Mouse (Mus musculus) kidney, embryonic 14.5 days (tissue): ENCODE measurements around the gene Eif2b5. TPM values are rescaled to one million over a fixed set of nuclear protein-coding genes. Genes with fewer than 3 reads are reported as not detected.

Experiments
- ATAC-seq: fragments of 200-750 bp; cut with Nextera tagmentation; 2 replicates; pipeline ENCODE4 v1.8.0; 2017; ENCODE audit warnings: moderate number of reproducible peaks, mild to moderate bottlenecking, moderate TSS enrichment, moderate library complexity; ENCODE audit not compliant: low FRiP score, low TSS enrichment
- H3K27ac ChIP-seq: fragments of 300-500 bp; sonication (generic); 2 replicates; pipeline ENCODE4 v1.5.1; 2014; ENCODE audit warnings: low read depth, mild to moderate bottlenecking, low read length, moderate library complexity, mixed read lengths
- H3K27me3 ChIP-seq: fragments of 300-500 bp; sonication (generic); 2 replicates; pipeline ENCODE4 v1.6.1; 2014; ENCODE audit warnings: mild to moderate bottlenecking, low read length; ENCODE audit not compliant: control insufficient read depth, insufficient read depth
- H3K36me3 ChIP-seq: fragments of 300-500 bp; sonication (generic); 2 replicates; pipeline ENCODE4 v1.6.1; 2014; ENCODE audit warnings: low read length, mixed read lengths; ENCODE audit not compliant: control insufficient read depth, insufficient read depth
- H3K4me1 ChIP-seq: fragments of 300-500 bp; sonication (generic); 2 replicates; pipeline ENCODE4 v1.6.1; 2014; ENCODE audit warnings: low read length, mixed read lengths; ENCODE audit not compliant: control insufficient read depth, insufficient read depth
- H3K4me2 ChIP-seq: fragments of 300-500 bp; sonication (generic); replicated peaks from 2 replicates; pipeline ENCODE4 v1.6.1; 2014; ENCODE audit warnings: low read depth, mild to moderate bottlenecking, low read length
- H3K4me3 ChIP-seq: fragments of 300-500 bp; sonication (generic); 2 replicates; pipeline ENCODE4 v1.5.1; 2014; ENCODE audit warnings: mild to moderate bottlenecking, low read length
- H3K9ac ChIP-seq: fragments of 300-500 bp; sonication (generic); 2 replicates; pipeline ENCODE4 v1.6.1; 2014; ENCODE audit warnings: low read depth, mild to moderate bottlenecking, low read length, moderate library complexity
- H3K9me3 ChIP-seq: fragments of 300-500 bp; sonication (generic); 2 replicates; pipeline ENCODE4 v1.6.1; 2016; ENCODE audit warnings: low read length; ENCODE audit not compliant: control insufficient read depth
- WGBS: fragments of 180-500 bp; shearing (Covaris S2); extraction: QIAGEN DNeasy Blood & Tissue Kit; methylation state at CpG from one replicate; pipeline ENCODE4 v1.1.7; 2014; 5-methylcytosine and 5-hydroxymethylcytosine counted together
- polyA plus RNA-seq: library from polyadenylated mRNA; unstranded; fragments of >200 nt; fragmentation: Nextera tagmentation; extraction: Ambion mirVana; gene quantifications from 2 replicates; pipeline ENCODE4 v1.2.1, GENCODE M21; 2014

The Eif2b5 gene
- polyA plus RNA-seq, 1 experiment from 2014 or later = 115 TPM

- WGBS = 15% methylated on average over 25 of the region's 25 CpGs
- Histone ChIP-seq H3K9ac (peak overlapping the region; percentile 42; the same call in 1 of the 2 replicates), H3K4me2 (peak overlapping the region; percentile 53), H3K4me1 (0 out of 2 replicates have a peak, but pooled peaks cover 4% of the 10 kb centered on the region), H3K9me3 (no peaks in the 10 kb centered on the region), H3K27me3 (no peaks in the 10 kb centered on the region), H3K4me3 (peak overlapping the region; percentile 29), H3K27ac (no peak overlapping the region), H3K36me3 (peaks cover 15% of the 10 kb centered on the region)
- ATAC-seq = 0 out of 2 replicates have a peak, but pooled peaks have one; percentile 16
Measured at GRCm38 (mm10) chr16:20496671-20497600, 1.7 kb upstream of the Eif2b5 start.

GRCm38 (mm10) chr16:20497980-20498676 is 489 bp upstream of the Eif2b5 start:
- H3K9me3 ChIP-seq = no peaks in the 10 kb centered on the region
- H3K4me3 ChIP-seq = peak overlapping the region; percentile 95
- WGBS = 7% methylated on average over 16 of the region's 16 CpGs
- 0 out of 2 replicates have a peak, but pooled peaks cover 4% of the 10 kb centered on the region for H3K4me1 ChIP-seq
- peak overlapping the region; percentile 62 for H3K4me2 ChIP-seq
- H3K27me3 ChIP-seq = no peaks in the 10 kb centered on the region
- H3K9ac ChIP-seq = peak overlapping the region; percentile 94; the same call in 1 of the 2 replicates
- H3K36me3 ChIP-seq = peaks cover 27% of the 10 kb centered on the region
- H3K27ac ChIP-seq = peak overlapping the region; percentile 25; the same call in 1 of the 2 replicates
- ATAC-seq = no peak

GRCm38 (mm10) chr16:20506000-20506399 is 7.4 kb downstream of the Eif2b5 start:
- Histone ChIP-seq H3K4me2 (no peak overlapping the region), H3K4me1 (no peaks in the 10 kb centered on the region), H3K27ac (no peak overlapping the region), H3K36me3 (peaks cover 98% of the 10 kb centered on the region), H3K27me3 (no peaks in the 10 kb centered on the region), H3K9ac (no peak overlapping the region), H3K9me3 (no peaks in the 10 kb centered on the region), H3K4me3 (no peak overlapping the region)
- 85% methylated on average over 8 of the region's 8 CpGs for WGBS
- ATAC-seq = no peak

GRCm38 (mm10) chr16:20509349-20509748 is 10.7 kb downstream of the Eif2b5 start:
- peaks cover 71% of the 10 kb centered on the region for H3K36me3 ChIP-seq
- H3K27ac ChIP-seq = no peak overlapping the region
- no peak overlapping the region for H3K4me2 ChIP-seq
- WGBS = 81% methylated on average over 3 of the region's 3 CpGs
- no peaks in the 10 kb centered on the region for H3K4me1 ChIP-seq
- no peak overlapping the region for H3K9ac ChIP-seq
- 0 out of 2 replicates have a peak, but pooled peaks have one; percentile 41 for ATAC-seq
- H3K27me3 ChIP-seq = no peaks in the 10 kb centered on the region
- no peaks in the 10 kb centered on the region for H3K9me3 ChIP-seq
- no peak overlapping the region for H3K4me3 ChIP-seq

GRCm38 (mm10) chr16:20511277-20511847 is 12.7 kb downstream of the Eif2b5 start:
- Histone ChIP-seq H3K27me3 (no peaks in the 10 kb centered on the region), H3K4me3 (no peak overlapping the region), H3K9me3 (no peaks in the 10 kb centered on the region), H3K4me1 (no peaks in the 10 kb centered on the region), H3K9ac (no peak overlapping the region), H3K36me3 (peaks cover 51% of the 10 kb centered on the region), H3K27ac (no peak overlapping the region), H3K4me2 (no peak overlapping the region)
- ATAC-seq = no peak
- WGBS = 86% methylated on average over 7 of the region's 7 CpGs

- no peak for ATAC-seq
- Histone ChIP-seq H3K4me2 (peak overlapping the region; percentile 58), H3K4me1 (peaks cover 9% of the 10 kb centered on the region), H3K27ac (peak overlapping the region; percentile 39; the same call in 1 of the 2 replicates), H3K9me3 (no peaks in the 10 kb centered on the region), H3K9ac (peak overlapping the region; percentile 96), H3K27me3 (no peaks in the 10 kb centered on the region), H3K4me3 (peak overlapping the region; percentile 83), H3K36me3 (peaks cover 19% of the 10 kb centered on the region)
Measured at GRCm38 (mm10) chr16:20516032-20516431, 17.4 kb downstream of the Eif2b5 start.

GRCm38 (mm10) chr16:20516726-20517201 is 18.1 kb downstream of the Eif2b5 start, which contains the start of gene Dvl3:
Dvl3 (plus strand) TSS chr16:20516982.
- under 1% methylated on average over 55 of the region's 55 CpGs for WGBS
- peak within 1 kb of the TSS; percentile 90 for H3K27ac ChIP-seq
- peak within 1 kb of the TSS; percentile 83 for H3K4me3 ChIP-seq
- peak within 1 kb of the TSS; percentile 77 for H3K4me2 ChIP-seq
- peak; percentile 98 for ATAC-seq
- H3K36me3 ChIP-seq = peaks cover 18% of the 10 kb centered on the region; the same call in 1 of the 2 replicates
- peak within 1 kb of the TSS; percentile 96 for H3K9ac ChIP-seq
- H3K27me3 ChIP-seq = no peaks in the 10 kb centered on the region
- peaks cover 9% of the 10 kb centered on the region for H3K4me1 ChIP-seq
- H3K9me3 ChIP-seq = no peaks in the 10 kb centered on the region

GRCm38 (mm10) chr16:20517216-20517615 is 18.6 kb downstream of the Eif2b5 start:
- under 1% methylated on average over 26 of the region's 26 CpGs for WGBS
- no peaks in the 10 kb centered on the region for H3K27me3 ChIP-seq
- H3K9ac ChIP-seq = peak overlapping the region; percentile 96
- peaks cover 9% of the 10 kb centered on the region for H3K4me1 ChIP-seq
- peaks cover 18% of the 10 kb centered on the region; the same call in 1 of the 2 replicates for H3K36me3 ChIP-seq
- H3K27ac ChIP-seq = peak overlapping the region; percentile 90
- ATAC-seq = peak; percentile 26
- no peaks in the 10 kb centered on the region for H3K9me3 ChIP-seq
- peak overlapping the region; percentile 77 for H3K4me2 ChIP-seq
- peak overlapping the region; percentile 83 for H3K4me3 ChIP-seq
